Mouse (Mus musculus) limb, embryonic 14.5 days (tissue): Measurements from ENCODE around the gene Rnase11. TPM values are rescaled to one million over a fixed set of nuclear protein-coding genes. Genes with fewer than 3 reads are reported as not detected.

Experiments used
- ATAC-seq: fragments of 200-750 bp; cut with Nextera tagmentation; 2 replicates; pipeline ENCODE4 v1.8.0; 2017; ENCODE audit warnings: low read depth, moderate number of reproducible peaks, moderate TSS enrichment; ENCODE audit not compliant: low FRiP score
- DNase-seq: peaks from one replicate; pipeline ENCODE4 v3.0.0-alpha.2; 2015; ENCODE audit warnings: low spot score
- H3K27ac ChIP-seq: fragments of 300-500 bp; sonication (generic); replicated peaks from 2 replicates; pipeline ENCODE4 v1.5.1; 2014; ENCODE audit warnings: low read depth, mild to moderate bottlenecking, low read length, moderate library complexity, mixed read lengths
- H3K27me3 ChIP-seq: fragments of 300-500 bp; sonication (generic); 2 replicates; pipeline ENCODE4 v1.6.1; 2014; ENCODE audit warnings: low read length, mixed read lengths; ENCODE audit not compliant: control insufficient read depth, insufficient read depth
- H3K36me3 ChIP-seq: fragments of 300-500 bp; sonication (generic); 2 replicates; pipeline ENCODE4 v1.6.1; 2014; ENCODE audit warnings: mild to moderate bottlenecking, low read length, moderate library complexity, mixed read lengths; ENCODE audit not compliant: control insufficient read depth, insufficient read depth
- H3K4me1 ChIP-seq: fragments of 300-500 bp; sonication (generic); 2 replicates; pipeline ENCODE4 v1.6.1; 2014; ENCODE audit warnings: antibody characterized with exemption, low read length, mixed read lengths; ENCODE audit not compliant: control insufficient read depth, insufficient read depth
- H3K4me2 ChIP-seq: fragments of 300-500 bp; sonication (generic); replicated peaks from 2 replicates; pipeline ENCODE4 v1.6.1; 2014; ENCODE audit warnings: low read depth, mild to moderate bottlenecking, low read length, moderate library complexity; ENCODE audit not compliant: severe bottlenecking
- H3K4me3 ChIP-seq: fragments of 300-500 bp; sonication (generic); replicated peaks from 2 replicates; pipeline ENCODE4 v1.5.1; 2014; ENCODE audit warnings: low read length
- H3K9ac ChIP-seq: fragments of 300-500 bp; sonication (generic); 2 replicates; pipeline ENCODE4 v1.6.1; 2014; ENCODE audit warnings: mild to moderate bottlenecking, low read depth, low read length, moderate library complexity; ENCODE audit not compliant: severe bottlenecking
- H3K9me3 ChIP-seq: fragments of 300-500 bp; sonication (generic); 2 replicates; pipeline ENCODE4 v1.6.1; 2016; ENCODE audit warnings: low read length; ENCODE audit not compliant: control insufficient read depth
- POLR2A ChIP-seq: fragments of 200-500 bp; IDR thresholded peaks from 2 replicates; pipeline ENCODE4 v1.8.0; 2012; ENCODE audit warnings: inconsistent platforms, mild to moderate bottlenecking, moderate library complexity, borderline replicate concordance; ENCODE audit not compliant: insufficient read depth, insufficient read length; ENCODE audit errors: extremely low read depth
- WGBS: fragments of 180-500 bp; shearing (Covaris S2); extraction: QIAGEN DNeasy Blood & Tissue Kit; methylation state at CpG from one replicate; pipeline ENCODE4 v1.1.7; 2014; 5-methylcytosine and 5-hydroxymethylcytosine counted together
- polyA plus RNA-seq, 2 experiments: library from polyadenylated mRNA; depleted of rRNA in 1 of 2; stranded (reverse) in 1 of 2; unstranded in 1 of 2; fragments of >200 nt; fragmentation: Nextera tagmentation in 1 of 2; extraction: Ambion mirVana in 1 of 2; gene quantifications; 2 replicates each; pipeline versions ENCODE4 v1.2.1 to v1.2.3; 2012 to 2014

The Rnase11 gene
- polyA plus RNA-seq, 2 experiments, result not detected

- H3K9ac ChIP-seq, result no peak overlapping the region
- 80% methylated on average over 13 of the region's 13 CpGs for WGBS
- no peak overlapping the region for H3K4me2 ChIP-seq
- H3K36me3 ChIP-seq, result no peaks in the 10 kb centered on the region
- DNase-seq (no peak), ATAC-seq (no peak)
- no peak for TF ChIP-seq POLR2A
- no peak overlapping the region for H3K27ac ChIP-seq
- H3K4me1 ChIP-seq, result peaks cover 3% of the 10 kb centered on the region; the same call in 1 of the 2 replicates
- H3K9me3 ChIP-seq, result no peaks in the 10 kb centered on the region
- no peaks in the 10 kb centered on the region for H3K27me3 ChIP-seq
- H3K4me3 ChIP-seq, result no peak overlapping the region
Observed at GRCm38 (mm10) chr14:51054243-51055237, 4.6 kb upstream of the Rnase11 start.

GRCm38 (mm10) chr14:51053176-51053575, 3.2 kb upstream of the Rnase11 start:
- ATAC-seq, result no peak

GRCm38 (mm10) chr14:51051941-51052340, 2.0 kb upstream of the Rnase11 start:
- H3K4me3 ChIP-seq, result no peak overlapping the region
- no peaks in the 10 kb centered on the region for H3K36me3 ChIP-seq
- DNase-seq (peak; percentile 11), ATAC-seq (no peak)
- no peaks in the 10 kb centered on the region for H3K9me3 ChIP-seq
- H3K9ac ChIP-seq, result no peak overlapping the region
- no peak overlapping the region for H3K4me2 ChIP-seq
- 49% methylated on average over 5 of the region's 5 CpGs for WGBS
- H3K4me1 ChIP-seq, result peaks cover 3% of the 10 kb centered on the region; the same call in 1 of the 2 replicates
- no peak for TF ChIP-seq POLR2A
- H3K27ac ChIP-seq, result no peak overlapping the region
- no peaks in the 10 kb centered on the region for H3K27me3 ChIP-seq

More at GRCm38 (mm10) chr14:51053176-51053575, 3.2 kb upstream of the Rnase11 start:
- Histone ChIP-seq H3K4me3 (no peak overlapping the region), H3K27ac (no peak overlapping the region), H3K4me1 (peaks cover 3% of the 10 kb centered on the region; the same call in 1 of the 2 replicates), H3K9ac (no peak overlapping the region), H3K27me3 (no peaks in the 10 kb centered on the region), H3K9me3 (no peaks in the 10 kb centered on the region), H3K36me3 (no peaks in the 10 kb centered on the region), H3K4me2 (no peak overlapping the region)
- WGBS, result 39% methylated on average over 5 of the region's 5 CpGs
- no peak for DNase-seq
- no peak for TF ChIP-seq POLR2A

- H3K36me3 ChIP-seq, result no peaks in the 10 kb centered on the region
- DNase-seq, result no peak
- no peaks in the 10 kb centered on the region for H3K27me3 ChIP-seq
- H3K4me3 ChIP-seq, result no peak overlapping the region
- H3K27ac ChIP-seq, result no peak overlapping the region
- no peak overlapping the region for H3K4me2 ChIP-seq
- no peak for TF ChIP-seq POLR2A
- no peaks in the 10 kb centered on the region for H3K4me1 ChIP-seq
- no peaks in the 10 kb centered on the region for H3K9me3 ChIP-seq
- 49% methylated on average over 5 of the region's 5 CpGs for WGBS
- ATAC-seq, result no peak
- no peak overlapping the region for H3K9ac ChIP-seq
Observed at GRCm38 (mm10) chr14:51047846-51048245, 2.1 kb downstream of the Rnase11 start.

- 81% methylated on average over 6 of the region's 6 CpGs for WGBS
- Histone ChIP-seq H3K4me1 (no peaks in the 10 kb centered on the region), H3K9me3 (no peaks in the 10 kb centered on the region), H3K9ac (no peak within 1 kb of the TSS), H3K4me3 (no peak within 1 kb of the TSS), H3K36me3 (no peaks in the 10 kb centered on the region), H3K27me3 (no peaks in the 10 kb centered on the region), H3K4me2 (no peak within 1 kb of the TSS), H3K27ac (no peak within 1 kb of the TSS)
- TF ChIP-seq POLR2A, result no peak
- ATAC-seq (no peak), DNase-seq (no peak)
Observed at GRCm38 (mm10) chr14:51041769-51042168, 8.2 kb downstream of the Rnase11 start, which contains the start of gene Rnase9. Gene Rnase9, minus strand, starts transcription at chr14:51041869.
